Mouse (Mus musculus): Measurements from ENCODE around the gene Bdkrb2.

Gene Bdkrb2

GRCm38 (mm10) chr12:105590786-105591185 is 27.8 kb downstream of the Bdkrb2 start:
- DNase-seq (ENCODE audit: low read depth, low spot score): no peak

GRCm38 (mm10) chr12:105592361-105592761 is 29.3 kb downstream of the Bdkrb2 start:
- DNase-seq (ENCODE audit: low read depth, low spot score): no peak

- no peak for DNase-seq (ENCODE audit: low read depth, low spot score)
These were observed 30.4 kb downstream of the Bdkrb2 start for GRCm38 (mm10) chr12:105593471-105593870.

- no peak for DNase-seq (ENCODE audit: low read depth, low spot score)
These were observed 34.1 kb downstream of the Bdkrb2 start for GRCm38 (mm10) chr12:105597135-105597534.

- no peak for DNase-seq (ENCODE audit: low read depth, low spot score)
These were observed 35.5 kb downstream of the Bdkrb2 start for GRCm38 (mm10) chr12:105598503-105598902.

GRCm38 (mm10) chr12:105599098-105599497 is 36.1 kb downstream of the Bdkrb2 start:
- no peak for DNase-seq (ENCODE audit: low read depth, low spot score)

- no peak for DNase-seq (ENCODE audit: low read depth, low spot score)
These were observed 38.6 kb downstream of the Bdkrb2 start for GRCm38 (mm10) chr12:105601586-105601985.

- DNase-seq (ENCODE audit: low read depth, low spot score): no peak
These were observed 39.7 kb downstream of the Bdkrb2 start, which contains the start of gene Bdkrb1 for GRCm38 (mm10) chr12:105602581-105603210. Gene Bdkrb1, plus strand, starts transcription at chr12:105603085.

- DNase-seq (ENCODE audit: low read depth, low spot score): no peak
These were observed 40.9 kb downstream of the Bdkrb2 start for GRCm38 (mm10) chr12:105603904-105604303.

- DNase-seq (ENCODE audit: low read depth, low spot score): no peak
These were observed 42.2 kb downstream of the Bdkrb2 start for GRCm38 (mm10) chr12:105605212-105605611.

GRCm38 (mm10) chr12:105606881-105607280 is 43.9 kb downstream of the Bdkrb2 start:
- no peak for DNase-seq (ENCODE audit: low read depth, low spot score)

- DNase-seq (ENCODE audit: low read depth, low spot score): no peak
These were observed 48.0 kb downstream of the Bdkrb2 start for GRCm38 (mm10) chr12:105611045-105611444.

GRCm38 (mm10) chr12:105611748-105612147 is 48.7 kb downstream of the Bdkrb2 start:
- peak; percentile 64 for DNase-seq (ENCODE audit: low read depth, low spot score)

GRCm38 (mm10) chr12:105613559-105613958 is 50.5 kb downstream of the Bdkrb2 start:
- no peak for DNase-seq (ENCODE audit: low read depth, low spot score)

GRCm38 (mm10) chr12:105622048-105622447 is 59.0 kb downstream of the Bdkrb2 start:
- DNase-seq (ENCODE audit: low read depth, low spot score): no peak

GRCm38 (mm10) chr12:105622981-105623539 is 60.0 kb downstream of the Bdkrb2 start:
- DNase-seq (ENCODE audit: low read depth, low spot score): no peak

GRCm38 (mm10) chr12:105625798-105626197 is 62.8 kb downstream of the Bdkrb2 start:
- no peak for DNase-seq (ENCODE audit: low read depth, low spot score)

- no peak for DNase-seq (ENCODE audit: low read depth, low spot score)
These were observed 71.5 kb downstream of the Bdkrb2 start for GRCm38 (mm10) chr12:105634374-105635067.

- DNase-seq (ENCODE audit: low read depth, low spot score): no peak
These were observed 73.5 kb downstream of the Bdkrb2 start for GRCm38 (mm10) chr12:105636551-105636950.

- no peak for DNase-seq (ENCODE audit: low read depth, low spot score)
These were observed 74.5 kb downstream of the Bdkrb2 start for GRCm38 (mm10) chr12:105637554-105637953.

- no peak for DNase-seq (ENCODE audit: low read depth, low spot score)
These were observed 79.8 kb downstream of the Bdkrb2 start for GRCm38 (mm10) chr12:105642770-105643321.
